Mouse (Mus musculus) layer of hippocampus, adult 8-10 months (tissue): Measurements from ENCODE around the gene Draxin. TPM values are rescaled to one million over a fixed set of nuclear protein-coding genes. Genes with fewer than 3 reads are reported as not detected.

Source experiments
- DNase-seq, 2 experiments: peaks; one replicate each; pipeline ENCODE4 v3.0.0; 2022; ENCODE audit warnings: low spot score in 2 of 2
- total RNA-seq, 4 experiments: library from RNA; stranded (reverse); gene quantifications; 2 replicates each; pipeline ENCODE4 v1.2.4; 2022

Draxin gene
- total RNA-seq, 4 experiments from 2014 or later, result 0.23 to 0.37 (median 0.26) TPM

DNA sequence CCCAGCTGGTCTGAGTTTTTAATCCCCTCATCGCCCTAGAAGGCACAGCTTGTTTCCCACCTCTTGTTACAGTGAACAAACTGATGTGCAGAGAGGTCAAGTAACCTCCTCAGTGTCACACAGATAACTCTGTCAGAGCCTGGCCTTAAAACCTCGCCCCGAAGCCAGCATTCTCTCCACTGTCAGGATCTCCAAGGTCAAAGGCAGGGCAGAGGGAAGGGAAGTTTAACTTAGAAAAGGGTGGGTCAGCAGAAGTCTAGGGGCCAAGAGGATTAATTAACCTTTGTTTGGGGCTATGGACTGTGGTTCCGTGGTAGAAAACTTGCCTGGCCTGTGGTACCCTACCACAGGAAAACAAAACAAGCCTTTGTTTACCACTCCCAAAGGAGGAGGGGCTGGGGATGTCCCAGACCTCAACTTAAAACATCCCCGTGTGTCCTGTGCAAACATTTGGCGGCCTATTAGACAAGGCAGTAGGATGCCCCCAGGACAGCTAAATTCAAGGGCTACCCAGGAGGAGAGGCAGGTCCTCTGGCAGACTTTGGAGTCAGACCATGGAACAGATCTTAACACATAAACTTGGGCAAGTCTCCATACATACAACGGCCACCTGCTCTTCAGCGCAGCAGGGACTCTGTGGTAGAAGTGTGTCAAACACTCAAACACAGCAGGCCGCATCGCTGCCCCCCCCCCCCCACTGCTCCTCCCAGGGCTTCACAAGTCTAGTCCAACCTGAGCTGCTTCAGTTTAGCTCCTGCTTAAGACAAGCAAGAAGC lies 45.2 kb downstream of the Draxin start:
- DNase-seq, result no peak

DNA sequence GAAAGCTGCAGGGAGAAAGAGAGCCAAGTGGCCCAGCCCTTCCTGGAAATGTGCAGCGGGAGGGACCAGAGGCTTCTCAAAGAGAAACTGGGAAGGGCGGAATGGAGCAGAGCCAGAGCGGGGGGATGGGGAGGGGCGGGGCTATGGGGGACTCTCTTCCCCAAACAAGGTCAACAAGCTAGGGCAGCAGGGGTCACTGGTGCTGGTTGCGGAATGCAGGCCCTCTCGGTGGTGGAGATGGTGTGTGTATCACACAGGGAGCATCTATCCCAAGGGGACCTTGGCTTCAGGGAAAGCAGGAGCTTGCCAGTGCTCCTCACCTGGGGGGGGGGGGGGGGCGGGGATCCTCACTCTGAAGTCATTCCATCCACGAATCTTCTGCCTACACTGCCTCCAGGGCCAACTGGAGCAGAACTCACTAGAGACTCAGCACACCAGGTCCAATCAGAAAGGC lies 46.2 kb downstream of the Draxin start:
- DNase-seq, result no peak

DNA sequence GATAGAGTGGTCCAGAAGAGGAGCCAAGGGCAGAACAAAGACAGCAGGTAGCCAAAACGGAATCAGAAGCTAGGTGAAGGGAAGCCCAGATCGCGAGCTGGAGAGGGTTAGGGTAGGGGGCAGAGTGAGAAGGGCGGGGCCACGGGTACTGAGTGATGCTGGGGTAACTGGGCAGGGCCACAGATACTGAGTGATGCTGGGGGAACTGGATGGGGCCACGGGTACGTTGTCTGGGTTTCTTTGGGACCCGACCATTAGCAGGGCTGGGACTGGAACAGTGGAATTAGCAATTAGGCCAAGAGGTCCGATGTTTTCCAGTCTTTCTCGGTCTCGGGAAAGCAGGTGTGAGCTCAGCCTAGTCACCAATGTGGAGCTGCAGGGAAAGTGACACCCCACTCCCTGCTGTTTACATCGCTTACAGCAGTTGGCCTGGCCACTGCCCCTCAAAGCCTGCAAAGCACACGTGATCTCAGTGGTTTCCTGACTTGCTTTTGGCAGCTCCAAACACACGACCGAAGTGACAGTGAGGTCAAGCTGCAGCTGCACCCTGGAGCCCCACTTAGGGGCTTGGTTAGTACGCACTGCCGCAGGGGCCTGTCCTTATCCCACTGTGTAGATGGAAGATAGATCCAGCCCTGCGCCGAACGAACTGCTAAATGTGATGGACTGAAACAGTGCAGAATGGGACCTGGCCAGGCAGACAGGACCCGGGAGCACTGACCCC lies 47.2 kb downstream of the Draxin start:
- no peak for DNase-seq

DNA sequence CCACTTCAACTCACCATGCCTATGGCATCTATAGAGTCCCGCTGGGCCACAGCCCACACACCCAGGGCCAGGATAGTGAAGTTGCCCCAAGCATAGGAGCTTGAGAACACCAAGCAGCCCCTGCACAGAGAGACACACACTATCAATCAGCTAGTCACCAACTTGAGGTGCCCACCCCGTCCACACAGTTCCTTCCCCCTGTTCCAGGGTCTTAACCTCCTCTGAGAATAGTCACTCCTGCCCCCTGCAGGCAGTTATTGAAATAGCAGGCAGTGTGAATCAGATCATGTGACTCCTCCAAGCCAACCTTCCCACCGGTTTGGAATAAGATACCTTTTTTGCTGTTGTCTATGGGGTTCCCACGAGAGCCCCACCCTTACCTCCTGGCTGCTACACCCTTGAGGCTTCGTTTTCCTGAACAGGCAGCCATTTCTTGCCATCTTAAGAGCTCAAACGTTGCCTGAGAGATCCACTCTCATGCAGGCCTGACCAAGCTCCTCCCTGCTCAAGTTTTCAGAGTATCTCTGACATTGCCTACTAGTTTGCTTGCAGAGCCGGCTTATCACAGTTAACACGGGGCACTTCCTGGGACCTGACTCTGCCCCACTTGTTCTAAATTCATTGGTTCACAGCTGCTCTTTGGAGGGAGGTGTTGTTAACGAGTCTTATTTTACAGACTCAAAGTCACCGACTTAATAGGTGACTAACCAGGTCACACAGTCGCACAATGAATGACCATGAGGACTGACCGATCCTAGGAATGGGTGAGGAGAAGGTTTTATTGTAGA lies 48.0 kb downstream of the Draxin start:
- peak in 1 of 2 experiments; percentile 54 for DNase-seq

DNA sequence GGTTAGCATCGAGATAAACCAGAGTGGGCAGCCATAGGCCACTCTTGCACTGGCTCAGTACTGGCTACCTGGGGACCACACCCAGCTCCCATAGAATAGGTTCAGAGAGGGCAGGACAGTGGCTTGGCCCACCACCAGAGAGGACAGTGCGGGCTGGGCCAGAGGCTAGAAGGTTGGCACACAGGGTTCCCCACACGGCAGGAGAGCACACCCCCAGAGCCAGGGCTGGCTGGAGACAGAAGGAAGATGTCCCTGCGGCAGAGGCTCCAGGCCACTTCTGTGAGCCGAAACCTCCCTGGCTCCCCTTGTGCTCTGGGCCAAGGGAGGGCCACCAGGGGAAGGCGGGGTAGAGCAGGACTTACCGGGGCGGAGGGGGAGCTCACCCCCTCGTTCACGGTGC lies 49.3 kb downstream of the Draxin start:
- no peak for DNase-seq

DNA sequence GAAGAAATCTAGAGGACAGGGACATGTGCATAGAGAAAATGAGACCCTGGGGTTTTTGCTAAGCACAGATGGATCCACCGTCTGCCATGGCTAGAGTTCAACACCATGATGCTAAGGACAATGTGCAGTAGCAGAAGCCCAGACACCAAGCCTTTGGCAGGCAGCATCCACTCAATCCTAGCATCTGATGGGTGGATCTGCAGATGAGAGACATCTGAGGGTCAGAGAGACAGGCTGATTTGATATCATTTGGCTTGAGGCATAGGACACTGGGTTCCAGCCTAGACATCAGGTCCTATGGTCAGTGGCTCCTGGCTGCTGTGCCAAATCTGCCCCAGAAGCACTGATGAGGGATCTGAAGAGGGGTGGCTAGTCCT lies 49.9 kb downstream of the Draxin start:
- no peak for DNase-seq

DNA sequence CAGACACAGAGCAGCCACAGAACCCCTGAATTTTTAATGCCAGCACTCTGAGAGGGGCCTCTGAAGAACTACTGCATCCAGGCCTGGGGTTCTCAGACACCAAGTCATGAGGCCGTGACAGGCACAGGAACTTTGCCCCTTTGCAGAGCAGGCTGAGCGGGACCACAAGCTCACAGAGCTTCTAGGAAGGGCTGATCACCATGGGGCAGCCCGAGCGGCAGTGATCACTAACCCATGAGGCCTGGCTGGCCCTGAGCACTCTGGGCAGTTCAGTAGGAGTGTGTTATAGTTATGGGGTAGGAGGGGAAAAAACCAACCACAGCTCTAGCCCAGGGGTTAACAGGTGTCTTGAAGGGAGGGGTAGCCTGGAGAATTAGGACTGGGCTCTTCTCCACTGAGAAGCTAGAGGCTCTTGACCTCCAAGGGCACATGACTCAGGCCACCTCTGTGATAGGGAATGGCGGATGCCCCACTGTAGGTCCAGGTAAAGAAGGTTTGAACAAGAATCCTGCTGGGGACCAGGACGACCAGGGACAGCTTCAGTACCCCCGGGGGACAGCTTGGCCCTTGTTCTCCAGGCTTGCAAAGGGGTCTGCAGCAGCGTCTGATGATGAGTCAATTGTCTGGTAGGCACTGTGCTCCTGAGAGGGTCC lies 50.4 kb downstream of the Draxin start:
- DNase-seq, result no peak

DNA sequence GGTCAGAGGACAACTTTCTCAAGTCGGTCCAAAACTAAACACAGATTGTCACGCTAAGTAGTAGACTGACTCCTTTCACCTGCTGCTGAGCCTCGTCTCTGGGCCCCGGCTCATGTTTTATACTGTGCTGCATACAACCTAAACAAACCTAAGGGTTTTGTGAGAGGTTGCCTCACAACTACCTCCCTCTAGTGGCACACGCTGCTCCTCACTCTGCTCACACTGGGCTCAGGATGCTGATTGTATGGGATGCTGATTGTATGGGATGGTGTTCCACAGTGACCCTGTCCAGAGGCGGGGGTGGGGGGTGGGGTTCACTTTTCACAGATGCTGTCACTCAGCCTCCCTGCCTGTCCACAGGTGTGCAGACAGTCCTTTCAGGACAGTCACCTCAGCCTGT lies 51.3 kb downstream of the Draxin start:
- no peak for DNase-seq

DNA sequence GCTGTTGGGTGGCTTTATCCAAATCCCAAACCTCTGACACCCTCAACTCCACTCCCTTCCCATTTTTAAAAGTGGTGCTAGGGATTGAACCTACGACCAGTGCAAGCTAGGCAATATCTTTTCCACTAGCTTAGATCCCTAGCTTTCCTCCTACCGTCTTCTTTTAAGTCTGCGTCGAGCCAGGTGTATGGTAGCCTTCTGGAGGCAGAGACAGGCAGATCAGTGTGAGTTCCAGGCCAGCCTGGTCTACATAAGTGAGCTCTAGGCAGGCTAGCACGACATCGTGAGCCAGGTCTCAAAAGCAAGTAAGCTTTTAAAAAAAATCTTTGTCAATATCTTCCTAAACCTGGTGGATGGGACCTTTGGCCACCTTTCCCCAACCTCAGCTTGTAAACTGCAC lies 54.6 kb downstream of the Draxin start:
- DNase-seq, result no peak

DNA sequence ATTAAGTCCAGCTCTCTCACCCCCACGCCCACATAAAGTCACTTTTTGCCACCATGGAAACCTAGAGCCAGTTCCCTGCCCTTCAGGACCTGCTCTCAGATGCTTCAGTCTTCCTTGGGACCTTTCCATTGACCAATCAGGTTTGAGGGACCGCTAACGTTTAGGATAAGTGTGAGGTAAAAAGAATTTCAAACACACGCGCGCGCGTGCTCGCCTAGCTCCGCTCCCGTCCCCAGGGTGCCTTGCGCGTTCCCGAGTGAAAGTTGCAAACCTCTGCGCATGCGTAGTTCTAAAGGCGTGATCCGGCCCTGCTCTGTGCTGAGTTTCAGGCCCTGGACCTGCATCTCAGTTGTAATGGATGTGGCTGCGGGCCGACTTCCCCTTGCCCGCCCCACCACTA lies 55.2 kb downstream of the Draxin start:
- peak in 1 of 2 experiments; percentile 66 for DNase-seq

DNA sequence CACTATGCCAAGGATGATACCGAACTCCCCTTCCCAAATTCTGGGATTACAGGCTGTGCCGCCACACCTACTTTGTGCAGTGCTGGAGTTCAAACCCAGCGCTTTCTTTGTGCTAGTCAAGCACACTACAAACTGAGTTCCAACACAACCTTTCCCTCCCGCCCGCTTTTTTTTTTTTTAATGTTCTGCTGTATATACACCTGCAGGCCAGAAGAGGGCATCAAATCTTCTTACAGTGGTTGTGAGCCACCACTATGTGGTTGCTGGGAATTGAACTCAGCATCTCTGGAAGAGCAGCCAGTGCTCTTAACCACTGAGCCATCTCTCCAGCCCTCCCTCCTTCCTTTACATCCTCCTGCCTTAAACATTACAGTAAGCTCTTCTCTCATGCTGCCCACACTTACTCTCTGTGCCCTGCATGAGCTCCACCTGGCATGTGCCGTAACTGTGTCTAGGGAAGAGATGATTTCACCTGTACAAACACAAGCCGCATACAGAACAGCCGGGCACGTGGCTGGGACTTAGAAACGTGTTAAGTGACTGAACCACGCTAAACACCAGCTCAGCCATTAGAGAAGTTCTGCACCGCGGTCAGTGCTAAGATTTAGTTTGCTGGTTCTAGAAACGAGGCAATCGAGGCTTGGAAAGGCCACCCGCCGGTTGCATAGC lies 55.8 kb downstream of the Draxin start:
- no peak for DNase-seq

DNA sequence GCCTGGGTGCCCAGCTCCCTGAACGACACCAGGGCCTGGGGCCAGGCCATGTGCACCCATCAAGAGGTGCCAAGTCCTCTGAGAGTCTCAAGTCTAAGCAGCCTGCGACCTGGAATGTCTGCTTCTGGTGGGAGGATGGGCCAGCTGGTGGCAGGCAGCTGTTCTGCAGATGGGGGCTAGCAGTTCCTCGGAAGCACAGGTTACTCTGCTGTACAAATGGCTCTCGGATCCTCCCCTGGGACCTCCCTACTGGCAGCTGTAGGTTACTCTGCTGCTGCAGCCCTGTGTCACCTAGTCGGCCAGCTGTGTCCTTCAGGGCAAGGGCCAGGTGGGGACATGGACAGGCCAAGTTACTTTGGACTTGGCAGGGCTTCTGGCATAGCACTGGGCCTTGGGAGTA lies 59.0 kb downstream of the Draxin start:
- DNase-seq, result no peak

DNA sequence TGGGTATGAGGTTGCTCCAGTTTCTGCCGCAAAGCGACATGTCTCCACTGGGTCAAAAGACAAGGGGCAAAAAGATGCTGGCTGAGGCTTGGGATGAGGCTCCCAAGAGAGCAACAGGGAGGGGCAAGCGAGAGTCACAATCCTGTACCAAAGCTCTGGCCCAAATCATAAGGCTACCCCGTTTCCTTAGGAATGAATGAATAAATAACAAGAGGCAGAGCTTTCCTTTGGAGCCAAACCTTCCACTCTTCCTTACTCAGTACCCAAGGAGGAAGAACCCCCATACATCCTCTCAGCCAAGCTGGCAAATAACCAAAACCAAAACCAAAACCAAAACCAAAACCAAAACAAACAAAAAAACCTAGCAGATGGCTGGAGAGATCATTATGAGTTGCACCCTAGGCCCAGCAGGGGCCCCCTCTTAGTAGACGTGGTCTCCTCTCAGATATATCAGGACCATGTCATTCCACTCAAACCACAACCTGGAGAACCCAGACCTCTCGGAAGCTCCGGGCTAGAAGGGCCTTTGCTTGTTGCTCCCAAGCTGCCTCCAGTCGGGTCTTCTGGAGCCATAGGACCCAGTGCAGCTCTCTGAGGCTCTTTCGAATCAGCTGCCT lies 60.8 kb downstream of the Draxin start:
- no peak for DNase-seq

DNA sequence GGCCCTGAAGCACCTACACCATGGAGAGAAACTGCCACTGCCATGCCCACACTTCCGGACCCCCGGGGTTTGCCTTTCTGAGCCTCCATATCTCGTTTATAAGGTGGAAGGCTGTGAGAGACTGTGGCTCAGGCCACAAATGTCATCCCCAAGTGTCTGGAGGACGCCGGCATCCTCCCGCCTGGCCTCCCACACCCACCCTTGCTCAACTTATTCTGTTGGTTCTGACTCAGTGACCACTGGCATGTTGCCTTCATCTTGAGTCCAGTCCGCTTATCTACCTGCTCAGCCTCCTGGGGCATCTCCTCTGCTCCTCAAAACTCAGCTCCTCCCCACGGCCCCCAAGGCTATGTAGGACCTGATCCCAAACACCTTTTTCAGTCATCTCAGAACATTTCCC lies 63.2 kb downstream of the Draxin start:
- DNase-seq, result no peak

DNA sequence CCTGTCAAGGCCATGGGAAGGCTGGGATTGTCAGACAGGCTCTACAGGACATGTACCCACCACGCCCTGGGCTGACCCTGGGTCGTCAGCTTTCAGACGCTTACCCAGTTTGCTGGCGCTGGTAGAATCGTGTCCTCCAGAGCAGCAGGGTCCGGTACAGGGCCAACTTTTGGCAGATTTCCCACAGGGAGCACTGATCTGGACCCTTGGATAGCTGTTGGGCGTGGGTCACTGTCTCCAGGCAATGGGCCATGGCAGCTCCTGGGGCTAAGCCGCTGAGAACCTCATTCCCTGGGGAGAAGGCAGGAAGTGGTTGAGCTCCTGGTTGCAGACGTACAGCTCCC lies 64.1 kb downstream of the Draxin start:
- no peak for DNase-seq

DNA sequence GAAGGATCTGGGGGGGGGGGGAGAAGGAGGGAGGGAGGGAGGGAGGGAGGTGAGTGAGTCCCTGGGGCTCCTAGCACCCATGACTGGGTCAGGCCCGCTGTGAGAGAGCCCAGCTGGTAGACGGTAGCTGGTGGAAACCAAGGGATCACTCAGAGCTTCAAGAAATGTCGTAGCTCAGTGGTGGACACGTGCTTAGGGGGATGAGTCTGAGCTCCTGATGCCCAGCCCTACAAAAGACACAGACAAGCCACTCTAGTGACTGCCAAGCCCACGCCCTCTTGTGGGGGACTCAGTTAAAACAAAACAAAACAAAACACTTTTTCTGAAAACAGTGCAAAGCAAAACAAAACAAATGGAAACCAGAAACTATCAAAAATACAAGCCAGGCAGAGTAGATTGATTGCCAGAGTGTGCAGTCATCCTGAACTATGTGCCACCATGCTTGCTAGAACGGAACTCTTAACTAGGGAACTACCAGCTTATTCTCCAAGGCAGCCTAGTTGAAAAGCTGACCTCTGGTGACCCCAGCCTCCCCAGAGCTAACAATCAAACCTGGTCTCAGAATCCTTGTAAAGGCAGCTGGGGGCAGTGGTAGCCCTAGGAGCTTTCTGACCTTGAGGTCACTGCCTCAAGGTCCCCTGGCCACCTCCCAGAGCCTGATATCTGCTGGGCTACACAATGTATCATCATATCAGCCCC lies 64.6 kb downstream of the Draxin start:
- DNase-seq, result no peak

DNA sequence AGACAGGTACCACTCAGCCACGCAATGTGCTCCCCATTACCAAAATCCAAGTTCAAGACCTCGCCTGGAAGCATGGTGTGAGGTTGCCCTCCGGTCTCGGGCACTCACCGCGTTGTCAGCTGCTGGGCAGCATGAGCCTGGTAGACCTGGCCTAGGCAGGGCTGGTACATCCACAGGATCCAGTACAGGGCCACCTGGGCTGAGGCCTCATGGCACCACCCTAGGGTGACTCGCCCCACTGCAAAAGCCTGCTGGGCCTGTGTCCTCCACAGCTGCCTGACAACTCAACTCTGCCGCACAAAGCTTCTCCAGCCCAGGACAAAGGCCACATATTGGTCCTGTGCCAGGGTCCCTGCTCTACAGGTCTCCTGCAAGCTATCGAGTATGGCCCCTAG lies 69.4 kb downstream of the Draxin start:
- DNase-seq, result no peak

DNA sequence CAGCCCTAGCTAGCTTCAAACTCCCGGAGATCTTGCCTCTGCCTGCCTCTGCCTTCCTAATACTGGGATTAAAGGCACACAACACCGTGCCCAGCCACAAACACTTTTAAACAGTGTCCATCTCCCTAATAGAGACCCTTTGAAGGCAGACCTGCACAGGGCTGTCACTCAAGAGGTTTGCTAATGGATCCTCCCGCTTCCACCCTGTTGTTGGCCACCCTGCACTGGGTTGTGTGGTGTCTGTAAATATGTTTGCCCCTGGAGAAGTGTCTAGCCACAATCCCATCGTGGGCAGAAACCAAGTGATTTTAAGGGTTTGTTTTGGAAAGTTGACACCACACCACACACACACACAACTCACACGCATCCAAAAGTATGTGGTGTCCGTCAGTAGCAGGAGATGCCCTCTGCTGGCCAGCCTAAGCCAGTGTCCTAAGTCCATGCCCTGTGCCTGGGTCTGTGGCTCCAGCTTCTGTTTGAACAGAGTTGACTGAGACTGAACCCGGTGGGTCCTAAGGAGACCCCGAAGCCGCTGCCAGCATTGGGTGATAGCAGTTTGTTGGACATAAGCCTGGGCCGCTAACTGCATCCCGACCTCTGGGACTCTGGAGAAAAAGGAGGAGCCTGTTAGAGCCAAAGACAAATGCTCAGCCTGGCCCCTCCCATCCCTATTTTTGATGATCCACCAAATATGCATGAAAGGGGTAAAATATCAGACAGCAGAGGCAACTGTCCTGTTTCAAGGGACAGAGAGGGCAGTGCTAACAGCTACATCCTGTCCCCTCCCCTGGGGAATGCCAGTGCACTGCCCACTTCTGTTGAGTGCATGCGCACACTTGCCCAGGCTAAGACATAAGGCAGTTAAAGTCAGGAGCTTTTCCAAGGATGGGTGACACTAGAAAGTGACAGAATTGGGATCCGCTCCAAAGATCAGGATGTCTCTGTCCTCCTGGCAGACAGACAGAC lies 70.1 kb downstream of the Draxin start:
- DNase-seq, result no peak

DNA sequence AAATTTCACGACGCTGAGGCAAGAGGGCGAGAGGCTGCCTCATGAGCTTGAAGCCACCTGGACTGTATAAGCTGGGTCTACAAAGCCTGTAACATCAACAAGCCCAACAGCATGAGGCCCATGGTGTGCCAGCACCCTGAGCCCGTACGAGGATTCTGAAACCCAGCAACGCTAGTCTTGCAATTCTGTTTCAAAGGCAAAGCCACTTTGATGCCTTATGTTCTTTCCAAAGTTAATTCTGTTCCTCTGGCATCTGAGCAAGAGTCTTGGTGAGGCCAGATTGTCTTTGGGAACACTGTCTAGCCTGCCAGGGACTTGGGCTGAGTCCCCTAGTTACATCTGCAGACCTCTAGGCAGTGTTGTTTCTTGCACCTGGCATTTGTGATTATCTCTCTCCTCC lies 71.5 kb downstream of the Draxin start:
- peak in 1 of 2 experiments; percentile 65 for DNase-seq
